Mouse (Mus musculus): ENCODE measurements around the gene 2610301B20Rik. TPM values are rescaled to one million over a fixed set of nuclear protein-coding genes. Genes with fewer than 3 reads are reported as not detected.

The 2610301B20Rik gene
- polyA plus RNA-seq, 1 experiment from 2014 or later = 11.5 TPM

GRCm38 (mm10) chr4:10873549-10873919, 764 bp upstream of the 2610301B20Rik start:
- 0 out of 2 replicates have a peak overlapping the region, but pooled peaks have one; percentile 98 for H3K27ac ChIP-seq (ENCODE audit: low read depth, low read length)
- peak overlapping the region; percentile 97; the same call in 1 of the 2 replicates for H3K9ac ChIP-seq (ENCODE audit: low read depth, low read length)
- H3K4me1 ChIP-seq (replicated peaks; ENCODE audit: control insufficient read depth, insufficient read depth, low read length) = no peaks in the 10 kb centered on the region
- H3K27me3 ChIP-seq (replicated peaks; ENCODE audit: control insufficient read depth, insufficient read depth, low read length) = no peaks in the 10 kb centered on the region
- H3K36me3 ChIP-seq (ENCODE audit: control insufficient read depth, insufficient read depth) = no peaks in the 10 kb centered on the region
- peak; percentile 28; the same call in 1 of the 2 replicates for ATAC-seq
- WGBS = 4% methylated on average over 6 of the region's 8 CpGs
- no peaks in the 10 kb centered on the region for H3K9me3 ChIP-seq (ENCODE audit: control insufficient read depth)
- peak overlapping the region; percentile 97 for H3K4me3 ChIP-seq (ENCODE audit: low read depth, low read length)
- H3K4me2 ChIP-seq (replicated peaks; ENCODE audit: low read depth) = peak overlapping the region; percentile 87
- no peak for TF ChIP-seq CTCF (IDR thresholded peaks at IDR 0.05; ENCODE audit: low read depth)

- Histone ChIP-seq H3K4me3 (ENCODE audit: low read depth, low read length) (peak overlapping the region; percentile 97), H3K9me3 (ENCODE audit: control insufficient read depth) (no peaks in the 10 kb centered on the region), H3K4me2 (replicated peaks; ENCODE audit: low read depth) (peak overlapping the region; percentile 87), H3K36me3 (ENCODE audit: control insufficient read depth, insufficient read depth) (no peaks in the 10 kb centered on the region), H3K9ac (ENCODE audit: low read depth, low read length) (peak overlapping the region; percentile 97), H3K27me3 (replicated peaks; ENCODE audit: control insufficient read depth, insufficient read depth, low read length) (no peaks in the 10 kb centered on the region), H3K27ac (ENCODE audit: low read depth, low read length) (peak overlapping the region; percentile 98), H3K4me1 (replicated peaks; ENCODE audit: control insufficient read depth, insufficient read depth, low read length) (no peaks in the 10 kb centered on the region)
- TF ChIP-seq CTCF (IDR thresholded peaks at IDR 0.05; ENCODE audit: low read depth) = no peak
- WGBS = under 1% methylated on average over 37 of the region's 37 CpGs
- ATAC-seq = peak; percentile 72
These were observed 422 bp downstream of the 2610301B20Rik start for GRCm38 (mm10) chr4:10874718-10875121.

GRCm38 (mm10) chr4:10875407-10875806, 1.1 kb downstream of the 2610301B20Rik start:
- H3K9me3 ChIP-seq (ENCODE audit: control insufficient read depth) = no peaks in the 10 kb centered on the region
- peak overlapping the region; percentile 97 for H3K4me3 ChIP-seq (ENCODE audit: low read depth, low read length)
- no peaks in the 10 kb centered on the region for H3K36me3 ChIP-seq (ENCODE audit: control insufficient read depth, insufficient read depth)
- peak overlapping the region; percentile 87 for H3K4me2 ChIP-seq (replicated peaks; ENCODE audit: low read depth)
- no peak for TF ChIP-seq CTCF (IDR thresholded peaks at IDR 0.05; ENCODE audit: low read depth)
- H3K27ac ChIP-seq (ENCODE audit: low read depth, low read length) = no peak overlapping the region
- no peak for ATAC-seq
- H3K4me1 ChIP-seq (replicated peaks; ENCODE audit: control insufficient read depth, insufficient read depth, low read length) = no peaks in the 10 kb centered on the region
- H3K9ac ChIP-seq (ENCODE audit: low read depth, low read length) = peak overlapping the region; percentile 97; the same call in 1 of the 2 replicates
- no peaks in the 10 kb centered on the region for H3K27me3 ChIP-seq (replicated peaks; ENCODE audit: control insufficient read depth, insufficient read depth, low read length)

GRCm38 (mm10) chr4:10877057-10877456, 2.8 kb downstream of the 2610301B20Rik start:
- Histone ChIP-seq H3K27me3 (replicated peaks; ENCODE audit: control insufficient read depth, insufficient read depth, low read length) (no peaks in the 10 kb centered on the region), H3K27ac (ENCODE audit: low read depth, low read length) (no peak overlapping the region), H3K4me2 (replicated peaks; ENCODE audit: low read depth) (no peak overlapping the region), H3K9me3 (ENCODE audit: control insufficient read depth) (no peaks in the 10 kb centered on the region), H3K4me1 (replicated peaks; ENCODE audit: control insufficient read depth, insufficient read depth, low read length) (no peaks in the 10 kb centered on the region), H3K4me3 (ENCODE audit: low read depth, low read length) (no peak overlapping the region), H3K9ac (ENCODE audit: low read depth, low read length) (no peak overlapping the region), H3K36me3 (ENCODE audit: control insufficient read depth, insufficient read depth) (no peaks in the 10 kb centered on the region)
- WGBS = 82% methylated on average over 1 of the region's 1 CpGs
- no peak for TF ChIP-seq CTCF (IDR thresholded peaks at IDR 0.05; ENCODE audit: low read depth)
- no peak for ATAC-seq

GRCm38 (mm10) chr4:10883740-10884408, 9.6 kb downstream of the 2610301B20Rik start:
- Histone ChIP-seq H3K4me1 (replicated peaks; ENCODE audit: control insufficient read depth, insufficient read depth, low read length) (no peaks in the 10 kb centered on the region), H3K9ac (ENCODE audit: low read depth, low read length) (no peak overlapping the region), H3K27me3 (replicated peaks; ENCODE audit: control insufficient read depth, insufficient read depth, low read length) (no peaks in the 10 kb centered on the region), H3K9me3 (ENCODE audit: control insufficient read depth) (peaks cover 4% of the 10 kb centered on the region; the same call in 1 of the 2 replicates), H3K4me3 (ENCODE audit: low read depth, low read length) (no peak overlapping the region), H3K27ac (ENCODE audit: low read depth, low read length) (no peak overlapping the region), H3K36me3 (ENCODE audit: control insufficient read depth, insufficient read depth) (peaks cover 13% of the 10 kb centered on the region), H3K4me2 (replicated peaks; ENCODE audit: low read depth) (no peak overlapping the region)
- no peak for ATAC-seq
- 76% methylated on average over 8 of the region's 8 CpGs for WGBS
- TF ChIP-seq CTCF (IDR thresholded peaks at IDR 0.05; ENCODE audit: low read depth) = no peak

GRCm38 (mm10) chr4:10888835-10889234, 14.5 kb downstream of the 2610301B20Rik start:
- H3K9ac ChIP-seq (ENCODE audit: low read depth, low read length) = no peak overlapping the region
- no peak overlapping the region for H3K27ac ChIP-seq (ENCODE audit: low read depth, low read length)
- H3K4me3 ChIP-seq (ENCODE audit: low read depth, low read length) = no peak overlapping the region
- no peaks in the 10 kb centered on the region for H3K4me1 ChIP-seq (replicated peaks; ENCODE audit: control insufficient read depth, insufficient read depth, low read length)
- peaks cover 17% of the 10 kb centered on the region for H3K36me3 ChIP-seq (ENCODE audit: control insufficient read depth, insufficient read depth)
- ATAC-seq = no peak
- 96% methylated on average over 10 of the region's 10 CpGs for WGBS
- no peaks in the 10 kb centered on the region for H3K27me3 ChIP-seq (replicated peaks; ENCODE audit: control insufficient read depth, insufficient read depth, low read length)
- peaks cover 12% of the 10 kb centered on the region; the same call in 1 of the 2 replicates for H3K9me3 ChIP-seq (ENCODE audit: control insufficient read depth)
- no peak for TF ChIP-seq CTCF (IDR thresholded peaks at IDR 0.05; ENCODE audit: low read depth)
- no peak overlapping the region for H3K4me2 ChIP-seq (replicated peaks; ENCODE audit: low read depth)

Measured in intestine, postnatal 0 days (tissue).